Mouse (Mus musculus): Measurements from ENCODE around the gene Ctrl. TPM values are rescaled to one million over a fixed set of nuclear protein-coding genes. Genes with fewer than 3 reads are reported as not detected.

Gene Ctrl
- polyA plus RNA-seq, 1 experiment from 2014 or later, result 1.7 TPM

DNA sequence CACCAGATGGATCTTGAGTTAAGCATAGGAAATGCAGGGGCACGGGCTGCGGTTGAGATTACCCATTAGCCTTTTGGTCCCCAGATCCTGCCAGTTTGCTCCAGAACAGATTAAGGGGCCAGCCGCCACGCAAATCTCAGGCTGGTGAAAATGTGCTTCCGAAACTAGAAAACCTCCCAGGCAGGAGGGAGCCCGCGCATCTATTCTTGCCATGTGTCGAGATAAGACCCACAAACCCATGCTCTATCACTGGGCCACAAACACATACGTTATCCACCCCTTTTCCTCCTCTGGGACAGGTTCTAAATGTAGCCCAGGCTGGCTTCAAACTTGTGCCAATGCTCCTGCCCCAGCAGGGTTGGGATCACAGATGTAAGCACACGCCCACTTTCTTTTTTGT is 27.9 kb upstream of the Ctrl start:
- Histone ChIP-seq H3K9me3 (no peaks in the 10 kb centered on the region), H3K27ac (no peak overlapping the region), H3K4me1 (peaks cover 45% of the 10 kb centered on the region), H3K4me2 (replicated peaks) (no peak overlapping the region), H3K9ac (no peak overlapping the region), H3K27me3 (no peaks in the 10 kb centered on the region), H3K36me3 (peaks cover 39% of the 10 kb centered on the region), H3K4me3 (no peak overlapping the region)
- ATAC-seq (ENCODE audit: low FRiP score, low read depth), result no peak
- 85% methylated on average over 10 of the region's 10 CpGs for WGBS

GRCm38 (mm10) chr8:105961101-105961500 is 27.4 kb upstream of the Ctrl start:
- Histone ChIP-seq H3K27ac (no peak overlapping the region), H3K4me3 (no peak overlapping the region), H3K4me1 (peaks cover 40% of the 10 kb centered on the region), H3K9me3 (no peaks in the 10 kb centered on the region), H3K9ac (no peak overlapping the region), H3K36me3 (peaks cover 43% of the 10 kb centered on the region), H3K4me2 (replicated peaks) (no peak overlapping the region), H3K27me3 (no peaks in the 10 kb centered on the region)
- no peak for ATAC-seq (ENCODE audit: low FRiP score, low read depth)
- 70% methylated on average over 14 of the region's 14 CpGs for WGBS

DNA sequence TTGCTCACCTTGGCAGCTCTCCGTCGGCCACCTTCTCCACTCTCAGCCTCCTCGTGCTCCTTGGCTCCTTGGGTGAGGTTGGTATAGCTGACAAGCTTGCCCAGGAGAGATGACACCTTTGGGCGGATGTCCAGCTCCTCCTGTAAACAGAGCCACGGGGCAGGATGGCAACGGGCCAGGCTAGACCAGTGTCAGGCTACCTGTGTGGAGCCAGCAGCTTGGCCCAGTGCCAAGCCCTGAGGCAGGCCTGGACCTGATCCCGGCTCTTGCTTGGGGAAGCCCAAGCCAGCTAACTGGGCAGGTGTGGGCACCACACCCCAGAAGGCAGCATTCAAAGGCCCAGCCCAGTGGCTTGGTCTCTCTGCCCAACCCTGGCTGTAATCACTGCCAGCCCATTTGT is 25.7 kb upstream of the Ctrl start:
- no peak overlapping the region for H3K27ac ChIP-seq
- no peaks in the 10 kb centered on the region for H3K27me3 ChIP-seq
- ATAC-seq (ENCODE audit: low FRiP score, low read depth), result no peak
- no peak overlapping the region for H3K9ac ChIP-seq
- no peak overlapping the region for H3K4me2 ChIP-seq (replicated peaks)
- WGBS, result 78% methylated on average over 7 of the region's 7 CpGs
- H3K4me3 ChIP-seq, result no peak overlapping the region
- peaks cover 60% of the 10 kb centered on the region for H3K36me3 ChIP-seq
- peaks cover 30% of the 10 kb centered on the region for H3K4me1 ChIP-seq
- no peaks in the 10 kb centered on the region for H3K9me3 ChIP-seq

GRCm38 (mm10) chr8:105957813-105958212 is 24.2 kb upstream of the Ctrl start:
- ATAC-seq (ENCODE audit: low FRiP score, low read depth), result no peak
- Histone ChIP-seq H3K4me2 (replicated peaks) (no peak overlapping the region), H3K27ac (no peak overlapping the region; the same call in 1 of the 2 replicates), H3K4me3 (no peak overlapping the region), H3K9me3 (no peaks in the 10 kb centered on the region), H3K36me3 (peaks cover 75% of the 10 kb centered on the region), H3K27me3 (no peaks in the 10 kb centered on the region), H3K9ac (no peak overlapping the region), H3K4me1 (peaks cover 15% of the 10 kb centered on the region)
- 66% methylated on average over 3 of the region's 4 CpGs for WGBS

DNA sequence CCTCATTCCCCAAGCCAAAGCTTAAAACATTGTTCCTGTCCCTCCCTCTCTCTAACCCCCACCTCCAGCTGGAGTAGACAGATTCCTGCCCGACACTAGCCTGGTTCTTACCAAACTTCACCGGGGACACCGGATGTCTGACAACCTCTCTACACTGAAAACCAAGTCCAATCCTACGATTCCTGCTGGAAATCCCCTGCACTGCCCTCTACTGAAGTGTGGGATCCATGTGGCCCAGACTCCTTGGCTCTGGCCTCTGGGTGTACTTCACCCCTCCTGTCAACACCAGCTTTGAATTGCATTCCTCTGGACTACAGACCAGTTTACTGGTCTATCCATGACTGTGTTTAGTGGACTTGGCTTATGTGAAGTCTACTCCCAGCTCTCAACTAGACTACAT is 22.9 kb upstream of the Ctrl start:
- no peak overlapping the region for H3K27ac ChIP-seq
- no peak overlapping the region for H3K4me3 ChIP-seq
- H3K9me3 ChIP-seq, result no peaks in the 10 kb centered on the region
- no peak overlapping the region for H3K4me2 ChIP-seq (replicated peaks)
- no peaks in the 10 kb centered on the region for H3K27me3 ChIP-seq
- H3K36me3 ChIP-seq, result peaks cover 83% of the 10 kb centered on the region
- no peak overlapping the region for H3K9ac ChIP-seq
- H3K4me1 ChIP-seq, result peaks cover 14% of the 10 kb centered on the region
- 91% methylated on average over 4 of the region's 4 CpGs for WGBS
- ATAC-seq (ENCODE audit: low FRiP score, low read depth), result no peak

DNA sequence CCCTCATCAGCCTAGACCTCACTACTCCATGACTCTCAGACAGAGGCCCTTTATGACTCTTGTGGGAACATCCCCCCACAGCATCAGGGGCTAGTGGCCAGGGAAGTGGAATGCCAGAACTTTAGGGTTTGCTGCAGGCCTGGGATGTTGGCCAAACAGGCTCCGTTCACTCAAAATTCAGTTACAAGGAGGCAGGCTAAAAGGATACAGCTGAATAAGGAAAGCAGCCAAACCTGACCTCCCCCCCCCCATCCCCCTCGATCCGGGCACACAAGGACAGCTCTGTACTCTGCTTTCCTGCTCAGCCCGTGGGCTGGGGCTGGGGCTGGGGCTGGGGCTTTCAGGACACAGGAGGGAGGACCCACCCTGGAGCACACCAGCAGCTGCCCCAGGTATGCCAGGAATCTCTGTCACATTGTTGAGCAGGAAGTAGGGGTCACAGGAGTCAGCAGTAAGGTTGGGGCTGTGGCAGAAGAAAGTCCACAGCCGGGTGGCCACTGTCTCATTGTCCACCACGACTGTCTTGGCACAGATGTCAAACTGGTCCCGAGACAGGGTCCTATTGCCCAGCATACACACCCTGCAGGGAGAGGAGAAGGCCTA is 17.5 kb upstream of the Ctrl start:
- H3K4me1 ChIP-seq, result peaks cover 26% of the 10 kb centered on the region
- no peaks in the 10 kb centered on the region for H3K27me3 ChIP-seq
- peak overlapping the region; percentile 45; the same call in 1 of the 2 replicates for H3K9ac ChIP-seq
- WGBS, result 44% methylated on average over 7 of the region's 7 CpGs
- no peak overlapping the region; the same call in 1 of the 2 replicates for H3K4me2 ChIP-seq (replicated peaks)
- peaks cover 95% of the 10 kb centered on the region for H3K36me3 ChIP-seq
- H3K4me3 ChIP-seq, result no peak overlapping the region
- peak overlapping the region; percentile 85 for H3K27ac ChIP-seq
- peak; percentile 89 for ATAC-seq (ENCODE audit: low FRiP score, low read depth)
- no peaks in the 10 kb centered on the region for H3K9me3 ChIP-seq

DNA sequence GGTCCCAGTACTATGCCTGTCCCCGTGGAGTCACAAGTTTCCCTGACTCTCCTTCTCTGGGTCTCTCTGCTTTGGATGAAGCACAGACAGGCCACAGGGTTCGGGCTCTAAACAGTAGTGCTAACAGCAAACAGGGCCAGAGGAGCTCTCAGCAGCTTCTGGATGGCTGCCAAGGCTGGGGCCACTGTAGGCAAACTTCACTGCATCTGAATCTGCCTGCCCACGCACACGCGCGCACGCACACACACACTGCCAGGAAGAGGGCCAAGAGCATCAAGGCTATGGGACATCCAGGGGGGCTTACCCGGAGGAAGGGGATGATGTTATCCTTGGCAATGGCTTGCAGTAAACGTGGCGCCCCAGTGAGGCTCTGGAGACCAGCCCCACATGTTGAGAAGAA is 15.7 kb upstream of the Ctrl start:
- H3K27ac ChIP-seq, result peak overlapping the region; percentile 10; the same call in 1 of the 2 replicates
- no peaks in the 10 kb centered on the region for H3K9me3 ChIP-seq
- 80% methylated on average over 10 of the region's 10 CpGs for WGBS
- H3K36me3 ChIP-seq, result peaks cover 94% of the 10 kb centered on the region
- H3K4me3 ChIP-seq, result no peak overlapping the region
- ATAC-seq (ENCODE audit: low FRiP score, low read depth), result 0 out of 2 replicates have a peak, but pooled peaks have one; percentile 29
- H3K4me1 ChIP-seq, result peaks cover 26% of the 10 kb centered on the region
- 0 out of 2 replicates have a peak overlapping the region, but pooled peaks have one; percentile 19 for H3K9ac ChIP-seq
- H3K27me3 ChIP-seq, result no peaks in the 10 kb centered on the region
- H3K4me2 ChIP-seq (replicated peaks), result no peak overlapping the region

GRCm38 (mm10) chr8:105943321-105943739 is 9.7 kb upstream of the Ctrl start, which contains the start of gene Lcat:
TSS of gene Lcat (minus strand) at chr8:105943382.
- H3K4me2 ChIP-seq (replicated peaks), result no peak within 1 kb of the TSS
- peaks cover 87% of the 10 kb centered on the region for H3K36me3 ChIP-seq
- H3K27me3 ChIP-seq, result no peaks in the 10 kb centered on the region
- H3K9ac ChIP-seq, result no peak within 1 kb of the TSS
- H3K4me3 ChIP-seq, result no peak within 1 kb of the TSS
- H3K9me3 ChIP-seq, result no peaks in the 10 kb centered on the region
- H3K27ac ChIP-seq, result no peak within 1 kb of the TSS
- 89% methylated on average over 8 of the region's 8 CpGs for WGBS
- no peak for ATAC-seq (ENCODE audit: low FRiP score, low read depth)
- H3K4me1 ChIP-seq, result peaks cover 3% of the 10 kb centered on the region; the same call in 1 of the 2 replicates

GRCm38 (mm10) chr8:105942542-105942941 is 8.9 kb upstream of the Ctrl start:
- WGBS, result 96% methylated on average over 5 of the region's 5 CpGs
- Histone ChIP-seq H3K27me3 (no peaks in the 10 kb centered on the region), H3K9me3 (no peaks in the 10 kb centered on the region), H3K4me2 (replicated peaks) (no peak overlapping the region), H3K27ac (no peak overlapping the region), H3K4me3 (no peak overlapping the region), H3K4me1 (peaks cover 10% of the 10 kb centered on the region; the same call in 1 of the 2 replicates), H3K36me3 (peaks cover 79% of the 10 kb centered on the region), H3K9ac (no peak overlapping the region)
- no peak for ATAC-seq (ENCODE audit: low FRiP score, low read depth)

- Histone ChIP-seq H3K4me2 (replicated peaks) (no peak overlapping the region), H3K27me3 (no peaks in the 10 kb centered on the region), H3K4me1 (peaks cover 10% of the 10 kb centered on the region; the same call in 1 of the 2 replicates), H3K4me3 (no peak overlapping the region), H3K36me3 (peaks cover 74% of the 10 kb centered on the region), H3K9me3 (no peaks in the 10 kb centered on the region), H3K9ac (no peak overlapping the region), H3K27ac (no peak overlapping the region)
- WGBS, result 92% methylated on average over 11 of the region's 11 CpGs
- ATAC-seq (ENCODE audit: low FRiP score, low read depth), result no peak
Observed at GRCm38 (mm10) chr8:105942026-105942425, 8.4 kb upstream of the Ctrl start.

GRCm38 (mm10) chr8:105938306-105938669 is 4.6 kb upstream of the Ctrl start, which contains the start of gene Psmb10:
TSS of gene Psmb10 (minus strand) at chr8:105938444.
- Histone ChIP-seq H3K9me3 (no peaks in the 10 kb centered on the region), H3K4me3 (peak within 1 kb of the TSS; percentile 77), H3K27me3 (no peaks in the 10 kb centered on the region), H3K36me3 (peaks cover 45% of the 10 kb centered on the region), H3K4me1 (peaks cover 26% of the 10 kb centered on the region), H3K9ac (peak within 1 kb of the TSS; percentile 82), H3K27ac (peak within 1 kb of the TSS; percentile 76), H3K4me2 (replicated peaks) (peak within 1 kb of the TSS; percentile 96)
- no peak for ATAC-seq (ENCODE audit: low FRiP score, low read depth)
- WGBS, result 20% methylated on average over 4 of the region's 4 CpGs

DNA sequence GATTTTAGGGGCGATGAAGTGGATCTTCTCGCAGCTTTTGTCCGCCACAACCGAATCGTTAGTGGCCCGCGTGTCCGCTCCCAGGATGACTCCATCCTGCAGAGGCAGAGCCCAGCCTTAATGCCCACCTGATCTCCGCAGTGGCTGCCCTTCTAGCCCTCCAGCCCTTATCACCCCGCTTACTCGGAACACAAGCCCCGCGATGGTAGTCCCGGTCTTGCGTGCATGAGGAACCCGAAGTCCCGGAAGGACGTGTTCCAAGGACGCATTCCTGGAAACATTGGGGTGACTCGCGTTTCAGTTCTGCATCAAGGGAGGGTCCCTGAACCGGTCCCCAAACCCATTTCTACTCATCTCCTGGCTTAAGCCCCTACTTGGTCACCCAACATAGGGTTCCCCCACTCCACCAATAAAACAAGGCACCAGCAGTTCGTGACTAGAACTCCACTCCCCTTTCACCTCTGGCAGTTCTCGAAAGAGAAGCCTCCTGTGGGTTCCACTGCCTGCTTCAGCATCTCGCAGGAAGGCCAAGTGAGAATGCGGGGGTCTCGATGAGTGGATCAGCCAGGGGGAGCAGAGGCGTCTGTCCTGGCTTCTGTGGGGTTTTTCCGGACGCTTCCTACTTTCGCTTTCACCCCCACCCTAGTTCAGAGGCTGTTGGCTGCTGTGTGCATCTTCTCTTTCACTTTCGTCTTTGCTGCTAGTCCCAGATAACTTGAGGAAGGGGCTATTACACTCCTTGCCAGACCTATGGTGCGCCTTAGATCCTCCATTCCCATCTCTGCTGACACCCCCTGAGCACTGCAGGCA is 4.0 kb upstream of the Ctrl start:
- Histone ChIP-seq H3K9me3 (no peaks in the 10 kb centered on the region), H3K9ac (peak overlapping the region; percentile 82), H3K27me3 (no peaks in the 10 kb centered on the region), H3K27ac (peak overlapping the region; percentile 76), H3K4me1 (peaks cover 26% of the 10 kb centered on the region), H3K4me2 (replicated peaks) (peak overlapping the region; percentile 96), H3K4me3 (peak overlapping the region; percentile 77), H3K36me3 (peaks cover 44% of the 10 kb centered on the region)
- 1% methylated on average over 33 of the region's 33 CpGs for WGBS
- peak; percentile 5; the same call in 1 of the 2 replicates for ATAC-seq (ENCODE audit: low FRiP score, low read depth)

Measured in limb, embryonic 13.5 days (tissue).